Mouse (Mus musculus) R1 (cell line): ENCODE results near the gene Sema4d.

Experiments used
- DNase-seq: peaks from one replicate; pipeline ENCODE4 v3.0.0-alpha.2; 2018; ENCODE audit warnings: low read depth, low spot score

Gene Sema4d

GRCm38 (mm10) chr13:51753802-51754444, 39.6 kb downstream of the Sema4d start:
- DNase-seq = peak; percentile 90

GRCm38 (mm10) chr13:51753168-51753465, 40.4 kb downstream of the Sema4d start:
- no peak for DNase-seq

DNA sequence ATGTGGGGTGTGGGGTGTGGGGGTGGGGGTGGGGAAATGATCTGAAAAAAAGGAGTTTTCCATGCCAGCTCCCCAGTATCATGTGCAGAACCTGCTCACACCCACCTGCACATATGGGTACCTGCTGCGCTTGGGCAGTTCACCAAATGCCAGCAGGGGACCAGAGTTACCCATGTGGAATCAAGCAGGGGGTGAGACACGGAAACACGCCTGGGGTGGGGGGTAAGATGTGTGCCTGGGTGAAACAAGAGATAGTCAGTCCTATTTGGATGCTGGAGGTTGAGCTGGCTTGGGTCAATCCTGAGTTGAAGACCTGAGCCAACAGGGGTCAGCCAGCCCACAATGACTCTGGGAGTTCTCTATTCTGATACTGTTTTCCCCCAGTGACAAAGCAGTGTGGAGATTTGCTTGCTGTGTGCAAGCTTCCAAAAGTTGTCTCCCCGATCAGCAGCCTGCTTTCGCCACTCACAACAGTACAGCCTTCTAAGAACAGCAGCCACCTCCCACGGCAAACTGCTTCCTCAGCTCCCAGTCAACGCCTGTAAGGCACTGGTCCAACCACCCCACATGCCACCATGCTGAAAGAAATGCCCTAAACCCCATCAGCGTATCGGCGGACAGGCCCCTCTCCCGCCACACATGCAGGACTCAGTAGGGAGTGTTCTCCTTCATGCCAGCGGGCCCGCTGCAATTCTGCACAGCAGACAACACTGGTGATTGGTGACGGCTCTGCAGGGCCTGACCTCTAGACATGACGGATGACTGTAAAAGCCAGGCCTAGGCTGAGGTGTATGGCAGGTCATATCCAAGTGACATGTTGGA, 41.0 kb downstream of the Sema4d start:
- DNase-seq = no peak

DNA sequence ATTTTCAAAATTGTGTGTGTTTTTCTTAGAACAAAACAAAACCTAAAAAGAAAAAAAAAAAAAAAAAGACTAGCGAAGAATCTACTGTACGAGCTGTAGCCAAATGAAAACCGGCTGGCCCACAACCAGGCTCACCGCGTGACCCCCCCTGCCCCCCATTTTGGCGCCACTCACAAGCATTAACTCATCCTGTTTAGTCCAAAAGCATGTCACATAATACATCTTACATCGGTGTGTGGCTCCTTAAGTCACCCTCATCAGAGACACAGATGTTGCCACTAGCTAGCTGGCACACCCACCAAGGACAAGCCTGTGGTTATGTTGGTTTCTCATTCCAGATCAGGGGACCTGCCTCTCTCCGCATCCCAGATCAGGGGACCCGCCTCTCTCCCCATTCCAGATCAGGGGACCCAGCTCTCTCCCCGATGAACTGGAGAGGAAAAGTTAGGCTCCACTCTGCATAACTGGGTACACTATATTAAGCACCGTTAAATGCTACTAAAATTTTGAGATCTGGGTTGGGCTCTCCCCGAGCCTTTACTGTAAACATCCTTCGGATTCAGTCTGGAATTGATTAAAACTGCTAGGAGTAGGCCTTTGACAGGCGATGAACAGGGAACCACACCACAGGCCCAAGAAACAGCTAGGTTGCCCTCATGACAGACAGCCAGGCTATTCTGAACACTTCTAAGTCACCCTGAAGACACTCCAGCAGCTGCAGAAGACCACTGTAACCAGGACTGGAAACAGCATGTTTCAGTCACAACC, 43.8 kb downstream of the Sema4d start:
- DNase-seq = no peak

DNA sequence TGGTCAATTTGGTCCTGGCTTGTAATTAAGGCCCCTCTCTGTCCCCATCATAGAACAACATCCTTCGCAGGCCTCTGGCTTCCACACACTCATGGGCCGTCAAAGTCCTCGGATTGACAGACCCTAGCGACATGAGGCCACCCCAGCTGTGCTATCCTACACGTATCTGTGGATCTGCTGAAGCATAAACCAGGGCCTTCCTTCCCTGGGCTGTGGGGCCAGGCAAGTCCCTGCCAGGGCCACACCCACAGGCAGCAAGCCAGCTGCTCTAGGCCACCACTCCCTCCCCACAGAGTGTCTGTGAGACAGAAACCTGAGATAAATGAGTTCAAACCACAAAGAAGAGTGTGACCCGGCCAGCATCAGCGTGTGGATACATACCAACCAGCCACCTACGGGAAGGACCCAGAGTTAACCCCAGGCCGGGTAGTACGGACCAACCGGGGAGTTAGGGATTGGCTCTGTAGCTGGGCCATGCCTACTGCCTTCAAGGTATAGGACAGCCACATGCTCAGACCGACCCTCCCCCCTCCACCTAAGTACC, 45.5 kb downstream of the Sema4d start:
- DNase-seq = no peak

DNA sequence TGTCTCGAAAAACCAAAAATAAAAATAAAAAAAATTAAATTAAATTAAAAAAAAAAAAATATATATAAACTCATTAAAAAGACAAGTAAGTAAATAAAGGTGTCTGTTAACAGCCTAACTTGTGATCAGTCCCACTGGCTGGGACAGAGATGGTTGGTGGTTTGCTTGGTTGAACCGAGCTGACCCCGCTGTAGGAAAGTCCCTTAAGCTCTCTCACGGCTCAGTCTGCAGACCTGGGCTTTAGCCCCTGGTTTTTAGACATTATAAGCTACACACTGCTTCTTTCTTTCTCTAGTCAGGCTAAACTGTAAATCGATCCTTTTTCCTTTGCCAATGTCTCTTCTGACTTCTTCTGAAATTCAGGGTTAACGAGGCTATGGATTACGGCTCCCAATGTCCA, 46.5 kb downstream of the Sema4d start:
- DNase-seq = no peak

DNA sequence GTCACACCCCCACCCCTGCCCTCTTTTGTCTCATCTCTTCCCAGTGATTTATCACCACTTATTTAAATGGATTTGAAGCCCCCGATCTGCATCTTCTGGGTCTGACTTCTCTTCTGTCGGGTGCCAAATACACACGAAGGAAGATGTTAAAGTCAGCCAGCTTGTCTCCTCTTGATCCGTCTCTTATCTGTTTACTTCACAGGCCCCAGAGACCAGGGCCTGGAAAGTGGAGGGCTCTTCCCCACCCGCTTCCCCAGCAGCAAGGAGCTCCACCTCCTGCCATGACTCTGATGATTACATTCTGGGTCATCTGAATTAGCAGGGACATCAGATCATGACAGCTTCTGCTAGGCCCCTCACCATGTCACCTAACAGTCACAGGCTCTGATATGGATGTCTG, 47.7 kb downstream of the Sema4d start:
- no peak for DNase-seq

DNA sequence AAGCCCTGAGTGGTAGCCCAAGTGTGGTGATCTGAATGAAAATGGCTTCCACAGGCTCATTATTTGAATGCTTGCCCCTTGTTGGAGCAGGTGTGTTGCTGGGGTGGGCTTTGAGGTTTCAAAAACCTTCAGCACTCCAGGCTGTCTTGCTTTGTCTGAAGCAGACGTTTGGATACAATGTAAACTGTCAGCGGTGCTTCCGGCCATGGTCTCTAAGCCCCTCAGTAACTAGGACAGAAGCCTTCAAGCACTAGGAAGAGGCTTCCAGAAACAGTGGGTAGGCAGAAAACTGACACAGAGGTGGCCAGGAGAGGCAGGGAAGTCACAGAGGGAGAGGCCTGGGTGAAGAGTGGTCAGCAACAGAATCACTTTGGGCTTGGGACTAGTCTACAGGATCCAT, 49.7 kb downstream of the Sema4d start:
- no peak for DNase-seq

DNA sequence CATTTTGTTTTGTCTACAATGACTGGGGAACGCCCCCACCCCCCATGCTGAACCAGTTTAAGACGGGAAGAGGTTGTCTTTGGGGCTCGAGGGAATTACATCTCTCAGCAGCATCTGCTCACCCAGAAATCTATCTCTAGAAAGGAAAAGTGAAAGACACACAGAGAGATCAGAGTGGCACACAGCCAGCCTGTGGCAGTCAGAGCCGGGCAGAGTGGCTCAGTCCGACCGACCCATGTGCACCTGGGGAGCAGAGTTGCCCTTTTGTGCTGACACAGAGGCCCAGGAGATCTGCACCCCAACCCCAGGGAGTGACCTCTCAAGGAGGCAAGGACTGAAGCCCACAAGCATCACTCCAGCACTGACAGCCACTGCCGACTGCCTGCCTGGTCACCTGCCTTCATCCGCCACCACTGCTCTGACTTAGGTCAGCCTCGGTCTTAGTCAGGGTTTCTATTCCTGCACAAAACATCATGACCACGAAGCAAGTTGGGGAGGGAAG, 50.9 kb downstream of the Sema4d start:
- DNase-seq = no peak

DNA sequence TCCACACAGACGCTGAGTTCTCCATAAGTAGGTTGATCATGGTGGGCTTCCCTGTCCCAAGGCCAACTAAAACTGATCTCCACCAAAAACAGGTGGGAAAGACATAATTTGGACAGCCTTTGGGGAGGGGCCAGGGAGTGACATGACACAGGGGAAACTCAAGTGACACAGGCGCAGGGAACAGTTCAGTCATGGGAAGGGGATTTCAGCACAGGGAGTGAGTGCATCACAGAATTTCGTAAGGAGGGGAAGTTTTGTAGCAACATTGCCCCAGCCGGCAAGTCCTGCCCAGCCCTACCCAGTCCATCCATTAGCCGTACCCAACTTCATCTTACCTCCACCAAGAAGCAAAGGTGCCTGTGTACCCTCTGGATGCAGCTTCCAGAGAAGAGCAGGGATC, 52.8 kb downstream of the Sema4d start:
- no peak for DNase-seq

DNA sequence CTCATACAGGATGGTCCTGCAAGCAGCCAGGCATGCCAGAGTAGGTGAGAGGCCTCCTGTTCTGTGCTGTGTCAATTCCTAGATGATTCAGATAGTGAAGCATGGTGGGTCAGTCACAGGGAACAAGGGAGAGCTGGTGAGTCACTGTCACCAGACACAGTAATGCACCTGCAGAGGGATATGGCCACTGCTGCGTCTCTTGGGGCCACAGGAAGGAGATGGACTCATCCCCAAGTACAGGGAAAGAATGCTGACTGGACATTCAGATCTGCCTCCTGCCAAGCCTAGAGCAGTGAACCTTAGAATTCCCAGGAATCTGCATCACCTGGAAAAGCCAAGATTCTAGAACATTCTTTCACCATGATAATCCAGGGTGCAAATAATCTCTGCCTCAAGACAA, 53.8 kb downstream of the Sema4d start:
- DNase-seq = no peak

GRCm38 (mm10) chr13:51738531-51739117, 54.9 kb downstream of the Sema4d start:
- peak; percentile 40 for DNase-seq

GRCm38 (mm10) chr13:51737949-51738513, 55.5 kb downstream of the Sema4d start:
- DNase-seq = no peak

- DNase-seq = no peak
Measured at GRCm38 (mm10) chr13:51737033-51737948, 56.3 kb downstream of the Sema4d start.

- no peak for DNase-seq
Measured at GRCm38 (mm10) chr13:51736007-51736911, 57.3 kb downstream of the Sema4d start.

DNA sequence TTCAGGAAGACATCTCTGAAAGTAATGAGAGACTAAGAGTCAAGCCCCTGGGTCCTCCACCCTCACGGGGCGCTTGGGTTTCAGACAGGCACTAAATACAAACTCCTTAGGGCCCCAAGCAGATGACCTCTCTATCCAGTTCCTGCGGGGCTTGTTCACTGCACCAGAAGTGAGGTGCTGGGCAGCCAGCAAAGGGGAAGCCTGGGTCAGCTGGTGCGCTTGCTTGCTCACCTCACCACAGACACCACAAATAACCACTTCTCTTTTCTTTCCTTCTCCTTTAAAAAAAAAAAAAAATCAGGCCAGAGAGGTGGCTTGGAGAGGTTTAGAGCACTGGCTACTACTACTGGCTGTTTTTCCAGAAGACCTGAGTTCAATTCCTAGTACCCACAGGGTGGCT, 59.0 kb downstream of the Sema4d start:
- DNase-seq = no peak

DNA sequence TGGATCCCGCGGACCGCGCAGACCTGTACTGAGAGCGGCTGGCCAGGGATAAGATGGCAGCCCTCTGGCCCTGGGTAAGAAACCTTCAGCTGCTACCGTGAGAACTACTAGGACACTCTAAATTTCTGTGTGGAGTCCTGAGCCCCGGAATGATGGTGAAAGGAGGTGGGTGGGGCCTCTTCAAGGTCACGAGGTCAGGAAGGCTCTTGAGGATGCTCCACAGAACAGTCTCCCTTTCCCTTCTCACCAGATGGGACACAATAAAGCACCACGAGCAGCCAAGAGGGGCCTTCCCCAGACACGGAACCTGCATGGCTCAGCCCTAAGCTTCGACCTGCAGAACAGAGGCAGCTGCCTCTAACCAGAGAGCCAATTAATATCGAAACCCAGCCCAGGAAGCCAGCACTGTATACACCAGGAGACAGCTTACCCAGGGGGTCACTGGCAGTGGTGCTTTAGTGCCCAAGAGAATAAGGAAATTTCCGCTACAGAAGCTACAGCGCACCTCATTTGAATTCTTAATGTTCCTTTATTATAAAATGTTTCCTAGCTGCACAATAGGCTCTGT, 61.4 kb downstream of the Sema4d start:
- DNase-seq = peak; percentile 57

DNA sequence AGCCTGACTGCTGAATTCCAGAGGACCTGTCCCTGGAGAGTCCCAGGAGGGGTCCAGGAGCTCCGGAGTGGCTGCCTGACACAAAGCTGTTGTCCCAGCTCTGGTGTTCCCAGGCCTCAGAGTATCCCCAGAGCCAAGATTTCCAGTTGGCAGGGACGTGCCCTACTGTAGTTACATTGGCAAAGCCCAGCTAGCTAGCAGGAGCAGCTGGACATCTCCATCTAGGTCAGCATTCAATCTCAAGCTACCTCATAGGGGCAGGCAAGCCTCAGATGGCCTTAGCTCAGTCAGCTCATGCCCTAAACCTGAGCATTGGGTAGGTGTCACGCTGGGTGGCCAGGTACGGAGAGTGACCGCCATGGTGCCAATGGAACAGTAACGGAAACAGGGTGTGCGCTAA, 62.1 kb downstream of the Sema4d start:
- DNase-seq = no peak

DNA sequence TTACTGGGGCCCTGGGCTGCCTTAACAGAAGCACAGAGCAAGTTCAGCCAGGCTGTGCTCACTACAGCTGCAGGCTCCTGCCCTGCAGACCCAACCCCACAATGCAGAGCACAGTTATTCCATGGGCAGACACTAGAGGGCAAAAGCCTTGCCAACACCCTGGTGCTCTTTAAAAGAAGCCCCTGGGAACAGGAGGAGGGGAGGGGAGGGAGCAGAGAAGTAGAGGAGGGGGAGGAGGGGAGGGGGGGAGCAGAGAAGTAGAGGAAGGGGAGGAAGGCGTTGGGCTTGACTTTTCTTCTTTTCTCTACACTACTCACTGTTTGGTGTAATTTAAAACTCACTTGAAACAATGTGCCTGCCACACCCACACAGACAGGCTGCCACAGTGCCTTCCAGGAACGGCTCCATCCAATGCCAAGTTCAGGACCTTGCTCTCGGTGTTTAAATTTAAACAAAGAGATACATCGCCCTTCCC, 63.6 kb downstream of the Sema4d start:
- peak; percentile 82 for DNase-seq
